Mouse (Mus musculus): ENCODE data around the gene Skiv2l. TPM values are rescaled to one million over a fixed set of nuclear protein-coding genes. Genes with fewer than 3 reads are reported as not detected.
"Not testable (repeated sequence)": the region's sequence is repeated elsewhere in the genome, so short reads cannot be mapped to it uniquely, and the experiment has no call there.

Skiv2l gene
- polyA plus RNA-seq, 1 experiment from 2014 or later, result 58.3 TPM

DNA sequence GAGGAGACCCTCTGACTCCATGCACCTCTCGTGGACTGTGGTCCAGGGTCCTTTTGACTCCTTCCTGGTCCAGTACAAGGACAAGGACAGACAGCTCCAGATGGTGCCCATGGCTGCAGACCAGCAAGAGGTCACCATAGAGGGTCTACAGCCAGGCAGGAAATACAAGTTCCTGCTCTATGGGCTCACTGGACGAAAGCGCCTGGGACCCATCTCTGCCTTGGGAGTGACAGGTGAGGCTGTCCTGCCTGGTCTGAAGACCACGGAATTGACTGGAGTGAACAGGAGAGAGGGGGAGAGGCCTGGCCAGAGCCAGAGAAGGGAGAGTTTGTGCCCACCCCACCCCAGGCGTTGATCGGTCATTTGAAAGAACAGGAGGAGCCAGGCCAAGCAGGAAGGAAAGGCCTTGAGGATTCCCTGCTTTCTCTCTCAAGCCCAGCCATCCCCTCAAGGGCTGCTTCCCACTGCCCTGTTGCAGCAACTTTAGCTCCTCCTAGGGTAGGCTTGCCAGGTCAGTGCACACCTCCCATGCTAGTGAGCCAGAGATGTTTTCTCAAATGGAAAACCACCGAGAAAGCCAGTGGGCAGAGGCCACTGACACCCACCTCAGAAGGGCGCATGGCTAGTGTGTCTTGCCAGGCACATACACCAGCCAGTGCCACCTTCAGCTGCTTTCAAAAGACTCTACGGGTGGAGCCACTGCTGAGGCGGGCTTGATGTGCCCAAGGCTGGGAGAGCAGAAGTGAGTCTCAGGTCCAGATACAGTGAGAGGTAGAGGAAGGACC, 52.6 kb downstream of the Skiv2l start:
- not testable (repeated sequence) for H3K9ac ChIP-seq (replicated peaks); H3K36me3 ChIP-seq; H3K4me2 ChIP-seq; H3K27ac ChIP-seq; ATAC-seq (ENCODE audit: insufficient number of reproducible peaks, insufficient read depth, low FRiP score, low TSS enrichment, low read depth); H3K4me3 ChIP-seq (replicated peaks); H3K27me3 ChIP-seq; H3K4me1 ChIP-seq (replicated peaks); H3K9me3 ChIP-seq
- WGBS, result 87% methylated on average over 10 of the region's 10 CpGs

DNA sequence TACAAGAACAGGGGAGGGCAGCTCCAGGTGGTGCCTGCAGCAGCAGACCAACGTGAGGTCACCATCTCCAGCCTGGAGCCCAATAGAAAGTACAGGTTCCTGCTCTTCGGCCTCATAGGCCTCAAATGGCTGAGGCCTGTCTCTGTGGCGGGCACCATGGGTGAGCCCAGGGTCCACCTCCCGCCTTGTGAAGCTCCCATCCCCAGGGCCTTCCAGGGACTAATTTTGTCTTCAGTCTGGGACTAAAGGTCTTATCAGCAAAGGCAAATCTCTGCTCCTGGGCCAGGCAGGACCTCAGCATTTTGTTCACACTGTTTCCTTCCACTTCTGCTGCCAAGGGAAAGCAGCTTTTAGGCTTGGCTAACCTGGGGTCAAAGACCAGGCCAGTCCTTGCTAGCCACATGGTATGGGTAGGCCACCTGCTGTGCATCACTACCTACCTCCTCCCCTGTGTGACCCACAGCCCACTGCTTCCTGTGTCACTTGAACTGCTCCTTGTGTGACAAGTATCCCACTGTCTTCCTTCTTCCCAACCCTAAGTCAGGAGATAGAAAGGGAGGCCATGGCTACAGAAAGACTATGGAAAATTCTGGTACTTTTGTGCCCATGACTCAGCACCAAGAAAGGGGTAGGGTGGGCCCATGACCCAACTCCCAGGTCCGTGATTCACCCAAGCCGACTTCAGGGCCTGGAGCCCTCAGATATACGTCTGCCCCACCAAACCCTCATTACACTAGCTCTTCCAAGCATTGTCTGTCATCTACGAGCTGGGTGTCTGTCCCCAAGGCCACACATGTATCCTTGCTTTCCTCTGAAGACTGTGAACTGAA, 53.5 kb downstream of the Skiv2l start:
- Histone ChIP-seq H3K27me3 (no peaks in the 10 kb centered on the region), H3K4me1 (replicated peaks) (no peaks in the 10 kb centered on the region), H3K4me3 (replicated peaks) (no peak overlapping the region), H3K4me2 (no peak overlapping the region), H3K9me3 (peaks cover 8% of the 10 kb centered on the region; the same call in 1 of the 2 replicates), H3K9ac (replicated peaks) (no peak overlapping the region), H3K36me3 (no peaks in the 10 kb centered on the region), H3K27ac (no peak overlapping the region)
- 85% methylated on average over 8 of the region's 8 CpGs for WGBS
- no peak for ATAC-seq (ENCODE audit: insufficient number of reproducible peaks, insufficient read depth, low FRiP score, low TSS enrichment, low read depth)

DNA sequence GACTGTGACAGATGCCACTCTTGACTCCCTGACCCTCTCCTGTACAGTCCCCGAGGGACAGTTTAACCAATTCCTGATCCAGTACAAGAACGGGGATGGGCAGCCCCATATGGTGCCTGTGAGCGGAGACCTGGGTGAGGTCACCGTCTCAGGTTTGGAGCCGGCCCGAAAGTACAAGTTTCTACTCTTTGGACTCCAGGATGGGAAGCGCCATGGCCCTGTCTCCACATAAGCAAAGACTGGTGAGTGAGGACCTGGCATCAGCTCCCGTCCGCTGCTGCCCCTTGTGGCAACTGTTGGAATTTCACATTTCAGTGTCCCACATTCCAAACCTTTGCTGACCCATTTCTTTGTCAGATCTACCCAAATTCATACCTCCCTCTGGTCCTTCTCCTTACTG, 54.4 kb downstream of the Skiv2l start:
- WGBS, result 66% methylated on average over 9 of the region's 9 CpGs
- H3K27ac ChIP-seq, result no peak overlapping the region
- H3K4me3 ChIP-seq (replicated peaks), result no peak overlapping the region
- H3K9ac ChIP-seq (replicated peaks), result no peak overlapping the region
- no peaks in the 10 kb centered on the region for H3K4me1 ChIP-seq (replicated peaks)
- H3K27me3 ChIP-seq, result no peaks in the 10 kb centered on the region
- H3K36me3 ChIP-seq, result no peaks in the 10 kb centered on the region
- no peak for ATAC-seq (ENCODE audit: insufficient number of reproducible peaks, insufficient read depth, low FRiP score, low TSS enrichment, low read depth)
- H3K4me2 ChIP-seq, result no peak overlapping the region
- peaks cover 8% of the 10 kb centered on the region; the same call in 1 of the 2 replicates for H3K9me3 ChIP-seq

DNA sequence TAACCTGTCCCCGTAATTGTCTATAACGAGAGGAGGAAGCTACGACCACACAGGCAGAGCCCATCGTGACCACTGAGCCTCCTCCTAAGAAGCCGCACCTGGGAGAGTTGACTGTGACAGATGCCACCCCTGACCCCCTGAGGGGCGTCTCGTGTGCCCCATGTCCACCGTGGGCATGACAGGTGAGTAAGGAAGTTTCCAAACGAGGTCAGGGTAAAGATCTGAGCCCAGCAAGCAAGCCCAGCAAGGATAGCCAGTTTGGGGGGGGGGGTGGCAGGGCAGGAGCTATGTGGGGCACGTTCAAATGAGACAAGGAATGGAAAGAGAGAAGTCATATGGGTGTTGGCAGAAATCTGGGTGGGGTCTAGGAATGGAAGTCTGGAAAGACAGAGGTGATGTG, 55.0 kb downstream of the Skiv2l start:
- Histone ChIP-seq H3K9me3 (peaks cover 8% of the 10 kb centered on the region; the same call in 1 of the 2 replicates), H3K27ac (no peak overlapping the region), H3K9ac (replicated peaks) (no peak overlapping the region), H3K27me3 (no peaks in the 10 kb centered on the region), H3K36me3 (no peaks in the 10 kb centered on the region), H3K4me2 (no peak overlapping the region), H3K4me3 (replicated peaks) (no peak overlapping the region), H3K4me1 (replicated peaks) (no peaks in the 10 kb centered on the region)
- 85% methylated on average over 10 of the region's 10 CpGs for WGBS
- no peak for ATAC-seq (ENCODE audit: insufficient number of reproducible peaks, insufficient read depth, low FRiP score, low TSS enrichment, low read depth)

Small RNA genes lying within 50 kb of the gene (microRNA-seq; reads per million reads assigned to microRNA genes)
- 0.70 reads per million for gene Mir6970
- 1.9 reads per million for gene Mir6971
- gene Mir6972, result not detected

Other genes with a start within 250 kb of the Skiv2l start
- 143 and 145 TPM in 2 replicates for gene Rnf5, start 246.5 kb downstream of the Skiv2l start, polyA plus RNA-seq (2016; fragmentation: Nextera tagmentation; extraction: Ambion mirVana)
- 50.5 and 53.4 TPM in 2 replicates for gene Agpat1, start 245.9 kb downstream of the Skiv2l start, polyA plus RNA-seq (2016; fragmentation: Nextera tagmentation; extraction: Ambion mirVana)
- gene Egfl8, start 234.2 kb downstream of the Skiv2l start, polyA plus RNA-seq (2016; fragmentation: Nextera tagmentation; extraction: Ambion mirVana), result 3.0 and 3.4 TPM in 2 replicates
- gene Ppt2, start 221.7 kb downstream of the Skiv2l start, polyA plus RNA-seq (2016; fragmentation: Nextera tagmentation; extraction: Ambion mirVana), result 15.9 and 17.6 TPM in 2 replicates
- 0.20 and 0.28 TPM in 2 replicates for gene Prrt1, start 220.7 kb downstream of the Skiv2l start, polyA plus RNA-seq (2016; fragmentation: Nextera tagmentation; extraction: Ambion mirVana)
- 14.0 and 19.5 TPM in 2 replicates for gene Fkbpl, start 205.4 kb downstream of the Skiv2l start, polyA plus RNA-seq (2016; fragmentation: Nextera tagmentation; extraction: Ambion mirVana)
- gene Atf6b, start 203.1 kb downstream of the Skiv2l start, polyA plus RNA-seq (2016; fragmentation: Nextera tagmentation; extraction: Ambion mirVana), result 94.8 and 103 TPM in 2 replicates
- gene Tnxb, start 179.7 kb downstream of the Skiv2l start, polyA plus RNA-seq (2016; fragmentation: Nextera tagmentation; extraction: Ambion mirVana), result not detected in 2 replicates
- gene C4b, start 106.3 kb downstream of the Skiv2l start, polyA plus RNA-seq (2016; fragmentation: Nextera tagmentation; extraction: Ambion mirVana), result not detected in 2 replicates
- not detected in 2 replicates for gene Cyp21a1, start 45.6 kb downstream of the Skiv2l start, polyA plus RNA-seq (2016; fragmentation: Nextera tagmentation; extraction: Ambion mirVana)
- gene Stk19, start 13.3 kb downstream of the Skiv2l start, polyA plus RNA-seq (2016; fragmentation: Nextera tagmentation; extraction: Ambion mirVana), result 24.9 and 26.2 TPM in 2 replicates
- gene Dxo, start 13.2 kb downstream of the Skiv2l start, polyA plus RNA-seq (2016; fragmentation: Nextera tagmentation; extraction: Ambion mirVana), result 70.8 and 81.7 TPM in 2 replicates
- gene Nelfe, start 181 bp upstream of the Skiv2l start, polyA plus RNA-seq (2016; fragmentation: Nextera tagmentation; extraction: Ambion mirVana), result 125 and 134 TPM in 2 replicates
- 1.4 and 3.0 TPM in 2 replicates for gene Cfb, start 12.3 kb upstream of the Skiv2l start, polyA plus RNA-seq (2016; fragmentation: Nextera tagmentation; extraction: Ambion mirVana)
- gene Zbtb12, start 29.3 kb upstream of the Skiv2l start, polyA plus RNA-seq (2016; fragmentation: Nextera tagmentation; extraction: Ambion mirVana), result 9.3 and 10.8 TPM in 2 replicates
- gene Gm20547, start 31.8 kb upstream of the Skiv2l start, polyA plus RNA-seq (2016; fragmentation: Nextera tagmentation; extraction: Ambion mirVana), result 0.18 TPM in 1 of 2 replicates, not detected in the other
- gene C2, start 48.1 kb upstream of the Skiv2l start, polyA plus RNA-seq (2016; fragmentation: Nextera tagmentation; extraction: Ambion mirVana), result 0.84 and 1.1 TPM in 2 replicates
- gene Ehmt2, start 48.3 kb upstream of the Skiv2l start, polyA plus RNA-seq (2016; fragmentation: Nextera tagmentation; extraction: Ambion mirVana), result 114 TPM in 2 replicates
- gene Slc44a4, start 64.3 kb upstream of the Skiv2l start, polyA plus RNA-seq (2016; fragmentation: Nextera tagmentation; extraction: Ambion mirVana), result not detected in 2 replicates
- 16.2 and 18.9 TPM in 2 replicates for gene Neu1, start 81.0 kb upstream of the Skiv2l start, polyA plus RNA-seq (2016; fragmentation: Nextera tagmentation; extraction: Ambion mirVana)
- 0.19 TPM in 1 of 2 replicates, not detected in the other for gene Hspa1b, start 109.0 kb upstream of the Skiv2l start, polyA plus RNA-seq (2016; fragmentation: Nextera tagmentation; extraction: Ambion mirVana)
- not detected in 2 replicates for gene Gm20481, start 119.7 kb upstream of the Skiv2l start, polyA plus RNA-seq (2016; fragmentation: Nextera tagmentation; extraction: Ambion mirVana)
- gene Hspa1a, start 121.9 kb upstream of the Skiv2l start, polyA plus RNA-seq (2016; fragmentation: Nextera tagmentation; extraction: Ambion mirVana), result 1.9 and 2.0 TPM in 2 replicates
- 1.0 and 1.1 TPM in 2 replicates for gene Hspa1l, start 122.5 kb upstream of the Skiv2l start, polyA plus RNA-seq (2016; fragmentation: Nextera tagmentation; extraction: Ambion mirVana)
- 222 and 234 TPM in 2 replicates for gene Lsm2, start 131.7 kb upstream of the Skiv2l start, polyA plus RNA-seq (2016; fragmentation: Nextera tagmentation; extraction: Ambion mirVana)
- 169 and 171 TPM in 2 replicates for gene Vars, start 150.8 kb upstream of the Skiv2l start, polyA plus RNA-seq (2016; fragmentation: Nextera tagmentation; extraction: Ambion mirVana)
- 0.10 and 0.13 TPM in 2 replicates for gene Vwa7, start 166.4 kb upstream of the Skiv2l start, polyA plus RNA-seq (2016; fragmentation: Nextera tagmentation; extraction: Ambion mirVana)
- gene Sapcd1, start 177.8 kb upstream of the Skiv2l start, polyA plus RNA-seq (2016; fragmentation: Nextera tagmentation; extraction: Ambion mirVana), result 3.2 and 3.3 TPM in 2 replicates
- 2.9 and 3.4 TPM in 2 replicates for gene Msh5, start 196.5 kb upstream of the Skiv2l start, polyA plus RNA-seq (2016; fragmentation: Nextera tagmentation; extraction: Ambion mirVana)
- 194 and 195 TPM in 2 replicates for gene Clic1, start 199.8 kb upstream of the Skiv2l start, polyA plus RNA-seq (2016; fragmentation: Nextera tagmentation; extraction: Ambion mirVana)
- 489 and 492 TPM in 2 replicates for gene Ddah2, start 208.8 kb upstream of the Skiv2l start, polyA plus RNA-seq (2016; fragmentation: Nextera tagmentation; extraction: Ambion mirVana)
- not detected in 2 replicates for gene Ly6g6c, start 215.2 kb upstream of the Skiv2l start, polyA plus RNA-seq (2016; fragmentation: Nextera tagmentation; extraction: Ambion mirVana)
- 0.68 and 0.76 TPM in 2 replicates for gene Mpig6b, start 216.0 kb upstream of the Skiv2l start, polyA plus RNA-seq (2016; fragmentation: Nextera tagmentation; extraction: Ambion mirVana)
- gene Ly6g6e, start 226.7 kb upstream of the Skiv2l start, polyA plus RNA-seq (2016; fragmentation: Nextera tagmentation; extraction: Ambion mirVana), result 1.3 and 2.5 TPM in 2 replicates
- gene Ly6g6d, start 227.9 kb upstream of the Skiv2l start, polyA plus RNA-seq (2016; fragmentation: Nextera tagmentation; extraction: Ambion mirVana), result 0.68 and 1.0 TPM in 2 replicates
- gene Ly6g6f, start 235.4 kb upstream of the Skiv2l start, polyA plus RNA-seq (2016; fragmentation: Nextera tagmentation; extraction: Ambion mirVana), result 0.44 and 0.66 TPM in 2 replicates
- 74.5 and 75.3 TPM in 2 replicates for gene Abhd16a, start 239.1 kb upstream of the Skiv2l start, polyA plus RNA-seq (2016; fragmentation: Nextera tagmentation; extraction: Ambion mirVana)